Mouse (Mus musculus): Measurements from ENCODE around the gene Pth2. TPM values are rescaled to one million over a fixed set of nuclear protein-coding genes. Genes with fewer than 3 reads are reported as not detected.

Pth2 gene
- total and polyA plus RNA-seq, 2 experiments from 2014 or later = not detected

DNA sequence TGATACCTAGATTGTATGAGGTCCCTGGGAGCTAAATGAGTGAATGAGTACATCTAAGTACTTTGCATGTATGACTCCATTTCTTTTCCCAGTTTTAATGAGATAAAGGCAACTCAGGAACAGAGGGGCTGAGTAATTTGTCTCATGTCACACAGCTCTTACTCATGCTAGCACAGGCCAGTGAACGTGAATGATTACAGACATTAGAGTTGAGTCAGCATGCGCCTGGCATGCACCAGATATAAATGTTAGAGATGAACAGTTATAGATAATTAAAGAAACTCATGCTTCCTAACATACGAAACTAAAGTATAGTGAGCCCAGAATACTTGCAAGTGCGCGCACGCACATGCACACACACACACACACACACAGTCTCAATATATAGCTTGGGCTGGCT lies 9.4 kb downstream of the Pth2 start:
- Histone ChIP-seq H3K9me3 (replicated peaks; ENCODE audit: control insufficient read depth, low read length) (no peaks in the 10 kb centered on the region), H3K27me3 (ENCODE audit: control insufficient read depth, insufficient read depth, low read length) (peaks cover 39% of the 10 kb centered on the region), H3K4me1 (ENCODE audit: control insufficient read depth, insufficient read depth) (0 out of 2 replicates have a peak, but pooled peaks cover under 1% of the 10 kb centered on the region), H3K4me2 (ENCODE audit: low read depth, low read length) (no peak overlapping the region), H3K36me3 (replicated peaks; ENCODE audit: control insufficient read depth, insufficient read depth, low read length) (no peaks in the 10 kb centered on the region), H3K9ac (replicated peaks; ENCODE audit: low read depth, low read length) (no peak overlapping the region), H3K4me3 (ENCODE audit: low read depth, low read length) (no peak overlapping the region), H3K27ac (ENCODE audit: low read depth) (no peak overlapping the region)
- TF ChIP-seq EP300 (IDR thresholded peaks at IDR 0.05; ENCODE audit: low read depth) = no peak
- TF ChIP-seq CTCF (IDR thresholded peaks at IDR 0.05; ENCODE audit: low read depth) = no peak
- DNase-seq (ENCODE audit: low spot score) (no peak), ATAC-seq (ENCODE audit: insufficient read depth, low read depth) (no peak)
- 90% methylated on average over 6 of the region's 6 CpGs for WGBS

DNA sequence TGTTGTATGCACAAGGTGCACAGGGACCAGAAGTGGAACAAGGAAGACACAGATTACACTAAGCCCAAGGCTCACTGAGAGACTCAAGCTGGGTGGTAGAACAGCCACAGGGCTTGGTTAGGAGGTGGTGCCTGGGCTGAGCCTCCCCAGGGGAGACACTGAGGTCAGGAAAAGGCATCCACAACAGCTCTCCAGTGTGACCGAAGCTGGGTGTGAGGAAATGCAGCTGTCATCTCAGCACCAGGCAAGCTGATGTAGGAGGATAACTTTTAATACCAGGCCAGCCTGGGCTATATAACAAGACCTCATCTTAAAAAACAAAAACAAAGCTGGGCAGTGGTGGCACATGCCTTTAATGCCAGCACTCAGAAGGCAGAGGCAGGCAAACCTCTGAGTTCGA lies 10.4 kb downstream of the Pth2 start:
- WGBS = 53% methylated on average over 2 of the region's 2 CpGs
- Histone ChIP-seq H3K27ac (ENCODE audit: low read depth) (no peak overlapping the region), H3K4me3 (ENCODE audit: low read depth, low read length) (no peak overlapping the region), H3K4me1 (ENCODE audit: control insufficient read depth, insufficient read depth) (peaks cover 7% of the 10 kb centered on the region; the same call in 1 of the 2 replicates), H3K9ac (replicated peaks; ENCODE audit: low read depth, low read length) (no peak overlapping the region), H3K9me3 (replicated peaks; ENCODE audit: control insufficient read depth, low read length) (no peaks in the 10 kb centered on the region), H3K27me3 (ENCODE audit: control insufficient read depth, insufficient read depth, low read length) (peaks cover 32% of the 10 kb centered on the region), H3K4me2 (ENCODE audit: low read depth, low read length) (no peak overlapping the region), H3K36me3 (replicated peaks; ENCODE audit: control insufficient read depth, insufficient read depth, low read length) (no peaks in the 10 kb centered on the region)
- ATAC-seq (ENCODE audit: insufficient read depth, low read depth) (no peak), DNase-seq (ENCODE audit: low spot score) (no peak)
- TF ChIP-seq CTCF (IDR thresholded peaks at IDR 0.05; ENCODE audit: low read depth) (no peak), EP300 (IDR thresholded peaks at IDR 0.05; ENCODE audit: low read depth) (no peak)

DNA sequence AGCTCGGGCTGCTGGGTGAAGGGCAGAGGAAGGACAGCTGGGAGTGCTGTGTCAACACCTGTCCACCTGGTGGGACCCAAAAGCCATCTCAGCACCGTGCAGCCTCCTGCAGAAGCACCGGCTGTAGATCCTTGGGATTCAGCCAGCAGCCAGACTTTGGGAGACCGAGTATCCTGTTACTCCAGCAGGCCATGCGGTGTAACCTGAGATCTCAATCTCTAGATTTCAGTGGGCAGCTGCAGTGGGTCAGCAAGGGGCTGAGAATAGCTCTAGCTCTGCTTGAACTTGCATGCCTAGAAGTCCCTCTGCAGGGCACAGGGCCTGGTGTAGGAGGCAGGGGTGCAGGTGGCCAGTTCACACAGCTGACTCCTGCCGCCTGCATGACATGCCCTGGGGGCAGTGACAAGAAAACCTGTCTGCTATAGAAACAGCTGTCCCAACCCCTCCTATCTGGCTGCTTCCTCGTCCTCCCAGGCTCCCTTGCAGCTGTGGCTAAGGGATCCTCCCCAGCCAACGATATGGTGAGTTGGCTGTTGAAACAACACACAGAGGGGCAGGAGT lies 11.1 kb downstream of the Pth2 start:
- 14% methylated on average over 8 of the region's 8 CpGs for WGBS
- ATAC-seq (ENCODE audit: insufficient read depth, low read depth) = no peak
- TF ChIP-seq CTCF (IDR thresholded peaks at IDR 0.05; ENCODE audit: low read depth) = no peak
- no peak for TF ChIP-seq EP300 (IDR thresholded peaks at IDR 0.05; ENCODE audit: low read depth)
- Histone ChIP-seq H3K27me3 (ENCODE audit: control insufficient read depth, insufficient read depth, low read length) (peaks cover 27% of the 10 kb centered on the region), H3K4me3 (ENCODE audit: low read depth, low read length) (no peak overlapping the region), H3K4me1 (ENCODE audit: control insufficient read depth, insufficient read depth) (peaks cover 7% of the 10 kb centered on the region; the same call in 1 of the 2 replicates), H3K9me3 (replicated peaks; ENCODE audit: control insufficient read depth, low read length) (no peaks in the 10 kb centered on the region), H3K27ac (ENCODE audit: low read depth) (no peak overlapping the region), H3K36me3 (replicated peaks; ENCODE audit: control insufficient read depth, insufficient read depth, low read length) (no peaks in the 10 kb centered on the region), H3K9ac (replicated peaks; ENCODE audit: low read depth, low read length) (no peak overlapping the region), H3K4me2 (ENCODE audit: low read depth, low read length) (no peak overlapping the region)
- DNase-seq (ENCODE audit: low spot score) = no peak

DNA sequence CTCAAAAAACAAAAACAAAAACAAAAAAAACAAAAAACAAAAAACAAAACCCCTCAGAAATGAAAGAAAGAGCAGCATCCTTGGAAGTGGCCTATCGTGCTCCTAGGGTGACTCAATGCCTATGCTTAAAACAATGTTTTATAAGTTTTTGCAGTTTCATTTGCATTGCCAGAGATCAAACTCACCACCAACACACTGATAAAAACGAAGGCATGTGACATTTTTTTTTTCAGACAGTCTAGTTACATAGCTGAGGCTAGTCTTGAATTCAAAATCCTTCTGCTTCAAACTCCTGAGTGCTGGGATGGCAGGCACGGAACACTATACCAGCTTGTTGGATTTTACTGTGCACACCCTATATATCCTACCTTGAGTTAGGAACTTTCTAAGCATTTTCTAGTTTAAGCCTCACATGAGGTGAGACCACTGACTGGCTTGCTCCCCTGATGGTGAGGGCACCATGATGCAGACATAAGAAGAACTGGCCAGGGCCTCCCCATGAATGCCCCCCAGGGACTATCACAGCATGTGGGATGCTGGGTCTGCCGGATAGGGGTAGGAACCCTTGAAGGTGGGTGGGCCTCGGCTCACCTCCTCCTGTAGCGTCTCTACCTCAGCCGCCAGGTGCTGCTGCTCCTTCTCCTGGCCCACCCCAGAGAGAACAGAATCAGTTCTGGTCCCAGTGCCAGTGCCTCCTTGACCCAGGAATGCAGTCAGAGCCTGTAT lies 12.0 kb downstream of the Pth2 start:
- Histone ChIP-seq H3K4me3 (ENCODE audit: low read depth, low read length) (no peak overlapping the region), H3K4me2 (ENCODE audit: low read depth, low read length) (no peak overlapping the region), H3K27me3 (ENCODE audit: control insufficient read depth, insufficient read depth, low read length) (peaks cover 21% of the 10 kb centered on the region), H3K36me3 (replicated peaks; ENCODE audit: control insufficient read depth, insufficient read depth, low read length) (no peaks in the 10 kb centered on the region), H3K4me1 (ENCODE audit: control insufficient read depth, insufficient read depth) (peaks cover 7% of the 10 kb centered on the region; the same call in 1 of the 2 replicates), H3K9me3 (replicated peaks; ENCODE audit: control insufficient read depth, low read length) (no peaks in the 10 kb centered on the region), H3K9ac (replicated peaks; ENCODE audit: low read depth, low read length) (no peak overlapping the region), H3K27ac (ENCODE audit: low read depth) (no peak overlapping the region)
- TF ChIP-seq EP300 (IDR thresholded peaks at IDR 0.05; ENCODE audit: low read depth) (no peak), CTCF (IDR thresholded peaks at IDR 0.05; ENCODE audit: low read depth) (no peak)
- ATAC-seq (ENCODE audit: insufficient read depth, low read depth) (no peak), DNase-seq (ENCODE audit: low spot score) (no peak)
- WGBS = 86% methylated on average over 7 of the region's 7 CpGs

DNA sequence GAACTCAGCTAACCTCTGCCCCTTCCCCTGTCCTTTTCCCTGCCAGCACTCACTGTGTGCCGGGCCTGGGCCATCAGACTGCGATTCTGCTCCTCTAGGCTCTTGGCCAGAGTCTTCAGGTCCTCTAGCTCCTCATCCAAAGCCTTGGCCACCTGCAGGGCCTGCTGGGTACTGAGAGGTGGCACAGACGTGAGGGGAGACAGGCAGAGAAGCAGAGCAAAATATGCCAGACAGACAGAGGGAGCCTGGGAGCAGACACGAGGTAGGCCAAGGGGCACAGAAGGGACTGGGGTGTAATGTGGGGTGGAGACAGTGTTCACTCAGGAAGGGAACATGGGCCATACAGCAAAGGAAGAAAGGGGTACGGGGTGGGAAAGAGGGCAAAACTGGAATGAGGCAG lies 12.6 kb downstream of the Pth2 start:
- Histone ChIP-seq H3K9ac (replicated peaks; ENCODE audit: low read depth, low read length) (no peak overlapping the region), H3K27ac (ENCODE audit: low read depth) (no peak overlapping the region), H3K27me3 (ENCODE audit: control insufficient read depth, insufficient read depth, low read length) (peaks cover 19% of the 10 kb centered on the region), H3K4me2 (ENCODE audit: low read depth, low read length) (no peak overlapping the region), H3K4me1 (ENCODE audit: control insufficient read depth, insufficient read depth) (peaks cover 7% of the 10 kb centered on the region; the same call in 1 of the 2 replicates), H3K4me3 (ENCODE audit: low read depth, low read length) (no peak overlapping the region), H3K9me3 (replicated peaks; ENCODE audit: control insufficient read depth, low read length) (no peaks in the 10 kb centered on the region), H3K36me3 (replicated peaks; ENCODE audit: control insufficient read depth, insufficient read depth, low read length) (no peaks in the 10 kb centered on the region)
- ATAC-seq (ENCODE audit: insufficient read depth, low read depth) (no peak), DNase-seq (ENCODE audit: low spot score) (no peak)
- WGBS = 57% methylated on average over 5 of the region's 5 CpGs
- TF ChIP-seq EP300 (IDR thresholded peaks at IDR 0.05; ENCODE audit: low read depth) (no peak), CTCF (IDR thresholded peaks at IDR 0.05; ENCODE audit: low read depth) (no peak)

Data from heart, postnatal 0 days (tissue).